Mouse (Mus musculus) embryonic facial prominence, embryonic 11.5 days (tissue): ENCODE results near the gene Atf7ip. TPM values are rescaled to one million over a fixed set of nuclear protein-coding genes. Genes with fewer than 3 reads are reported as not detected.
"Not testable (repeated sequence)": the region's sequence is repeated elsewhere in the genome, so short reads cannot be mapped to it uniquely, and the experiment has no call there.

Source experiments
- ATAC-seq: fragments of 200-750 bp; cut with Nextera tagmentation; replicated peaks from 2 replicates; pipeline ENCODE4 v1.8.0; 2017; ENCODE audit warnings: low read depth; ENCODE audit not compliant: insufficient number of reproducible peaks, low FRiP score, low TSS enrichment
- DNase-seq: peaks from one replicate; pipeline ENCODE4 v3.0.0-alpha.2; 2015; ENCODE audit warnings: low spot score
- H3K27ac ChIP-seq: fragments of 300-500 bp; sonication (generic); replicated peaks from 2 replicates; pipeline ENCODE4 v1.5.1; 2014; ENCODE audit warnings: mild to moderate bottlenecking, low read depth, low read length, control low read depth
- H3K27me3 ChIP-seq: fragments of 300-500 bp; sonication (generic); 2 replicates; pipeline ENCODE4 v1.6.1; 2014; ENCODE audit warnings: mild to moderate bottlenecking, low read length, moderate library complexity, mixed read lengths; ENCODE audit not compliant: control insufficient read depth, insufficient read depth
- H3K36me3 ChIP-seq: fragments of 300-500 bp; sonication (generic); replicated peaks from 2 replicates; pipeline ENCODE4 v1.6.1; 2014; ENCODE audit warnings: low read depth, mild to moderate bottlenecking, low read length, moderate library complexity, mixed read lengths; ENCODE audit not compliant: control insufficient read depth, insufficient read depth
- H3K4me1 ChIP-seq: fragments of 300-500 bp; sonication (generic); 2 replicates; pipeline ENCODE4 v1.6.1; 2014; ENCODE audit warnings: low read length, mixed read lengths; ENCODE audit not compliant: control insufficient read depth, insufficient read depth
- H3K4me2 ChIP-seq: fragments of 300-500 bp; sonication (generic); 2 replicates; pipeline ENCODE4 v1.6.1; 2014; ENCODE audit warnings: low read depth, mild to moderate bottlenecking, control low read depth, low read length, moderate library complexity
- H3K4me3 ChIP-seq: fragments of 300-500 bp; sonication (generic); 2 replicates; pipeline ENCODE4 v1.5.1; 2014; ENCODE audit warnings: low read depth, low read length, control low read depth
- H3K9ac ChIP-seq: fragments of 300-500 bp; sonication (generic); replicated peaks from 2 replicates; pipeline ENCODE4 v1.6.1; 2014; ENCODE audit warnings: mild to moderate bottlenecking, control low read depth, low read length
- H3K9me3 ChIP-seq: fragments of 300-500 bp; sonication (generic); replicated peaks from 2 replicates; pipeline ENCODE4 v1.6.1; 2016; ENCODE audit warnings: mild to moderate bottlenecking, low read length, inconsistent platforms, mixed read lengths; ENCODE audit not compliant: control insufficient read depth
- WGBS: fragments of 180-500 bp; shearing (Covaris S2); extraction: QIAGEN DNeasy Blood & Tissue Kit; methylation state at CpG from one replicate; pipeline ENCODE4 v1.1.7; 2014; 5-methylcytosine and 5-hydroxymethylcytosine counted together
- polyA plus RNA-seq: library from polyadenylated mRNA; unstranded; fragments of >200 nt; fragmentation: Nextera tagmentation; extraction: Ambion mirVana; gene quantifications from 2 replicates; pipeline ENCODE4 v1.2.1, GENCODE M21; 2014

Gene Atf7ip
- 41.1 and 43.5 TPM in 2 replicates for polyA plus RNA-seq

DNA sequence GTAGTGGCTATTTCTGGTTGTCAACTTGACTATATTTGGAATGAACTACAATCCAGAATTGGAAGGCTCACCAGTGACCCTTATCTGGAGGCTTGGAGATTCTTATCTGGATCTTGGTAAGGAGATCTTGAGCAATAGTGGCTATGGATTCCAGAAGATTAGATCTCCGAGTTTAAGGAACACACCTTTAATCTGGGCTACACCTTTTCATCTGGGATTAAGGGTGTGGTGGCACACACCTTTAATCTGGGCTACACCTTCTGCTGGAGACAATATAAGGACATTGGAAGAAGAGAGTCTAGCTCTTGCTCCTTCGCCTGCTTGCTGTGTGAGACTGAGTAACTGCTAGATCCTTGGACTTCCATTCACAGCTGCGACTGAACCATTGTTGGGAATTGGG lies at the start of gene Atf7ip:
Gene Atf7ip (plus strand): TSS at position 301 of the 400 bp plus-strand sequence.
- not testable (repeated sequence) for H3K9me3 ChIP-seq, H3K4me3 ChIP-seq, H3K27me3 ChIP-seq, H3K4me2 ChIP-seq, H3K36me3 ChIP-seq, H3K9ac ChIP-seq, DNase-seq, ATAC-seq, H3K27ac ChIP-seq, H3K4me1 ChIP-seq
- 81% methylated on average over 2 of the region's 3 CpGs for WGBS

DNA sequence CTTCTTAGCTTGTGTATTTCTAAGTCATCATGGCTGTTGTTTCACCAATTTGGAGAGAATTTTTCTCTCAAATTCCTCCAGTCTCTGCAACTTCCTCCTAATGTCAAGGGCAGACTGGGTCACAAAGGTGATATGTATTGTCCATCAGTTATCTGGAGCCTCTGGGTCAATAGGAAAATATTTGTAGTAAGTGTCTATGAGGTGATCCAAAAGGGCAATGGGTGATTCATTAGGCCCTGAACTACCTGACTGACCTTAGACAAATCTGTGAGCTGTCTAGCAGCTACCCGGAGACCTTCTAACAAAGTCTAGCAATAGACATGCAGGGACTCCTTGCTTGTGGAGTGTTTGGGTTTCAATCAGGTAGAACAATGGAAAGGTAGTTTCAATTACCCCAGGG lies 49.7 kb upstream of the Atf7ip start:
- WGBS = 96% methylated on average over 1 of the region's 1 CpGs
- DNase-seq (no peak), ATAC-seq (no peak)
- Histone ChIP-seq H3K4me3 (no peak overlapping the region), H3K27me3 (no peaks in the 10 kb centered on the region), H3K4me1 (no peaks in the 10 kb centered on the region), H3K9ac (no peak overlapping the region), H3K36me3 (no peaks in the 10 kb centered on the region), H3K27ac (no peak overlapping the region), H3K4me2 (no peak overlapping the region), H3K9me3 (no peaks in the 10 kb centered on the region)

DNA sequence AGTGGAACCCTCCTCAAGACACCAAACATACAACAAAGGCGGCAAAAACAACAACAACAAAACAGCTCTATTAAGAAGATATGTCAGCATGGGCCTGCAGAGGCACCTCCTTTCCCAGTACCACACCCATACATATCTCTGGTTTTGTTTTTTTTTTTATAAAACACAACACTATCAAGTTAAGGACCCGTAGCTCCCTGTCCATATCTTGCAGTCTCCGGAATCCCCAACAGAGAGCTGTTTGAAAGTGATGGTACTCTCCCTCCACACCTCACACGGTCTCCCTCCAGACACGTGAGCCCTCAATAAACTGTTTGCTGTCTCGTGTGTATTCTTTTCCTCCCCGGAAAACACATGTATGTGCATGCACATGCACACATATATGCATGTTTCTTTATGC lies 46.8 kb upstream of the Atf7ip start:
- H3K27me3 ChIP-seq = no peaks in the 10 kb centered on the region
- no peak overlapping the region for H3K27ac ChIP-seq
- ATAC-seq (no peak), DNase-seq (no peak)
- H3K4me2 ChIP-seq = no peak overlapping the region
- H3K4me3 ChIP-seq = no peak overlapping the region
- no peak overlapping the region for H3K9ac ChIP-seq
- H3K9me3 ChIP-seq = no peaks in the 10 kb centered on the region
- no peaks in the 10 kb centered on the region for H3K36me3 ChIP-seq
- 88% methylated on average over 7 of the region's 7 CpGs for WGBS
- H3K4me1 ChIP-seq = no peaks in the 10 kb centered on the region

DNA sequence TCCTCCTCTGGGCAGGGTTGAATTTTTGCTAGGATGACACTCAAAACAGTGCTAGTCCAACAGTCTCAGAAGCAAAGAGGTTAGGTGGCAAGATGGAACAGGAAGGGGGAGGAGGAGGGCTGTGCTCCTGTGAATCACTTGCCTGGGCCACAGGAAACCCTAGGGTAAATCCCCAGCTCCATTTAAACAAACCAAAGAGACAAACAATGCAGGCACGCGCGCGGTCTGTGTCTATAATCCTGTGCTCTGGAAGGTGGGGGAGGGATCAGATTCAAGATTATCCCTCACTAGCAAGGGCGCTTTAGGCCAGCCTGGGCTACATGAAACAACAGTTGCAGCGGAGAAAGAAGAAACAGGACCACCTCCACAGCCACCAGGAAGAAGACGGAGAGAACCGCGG lies 42.5 kb upstream of the Atf7ip start:
- no peaks in the 10 kb centered on the region for H3K27me3 ChIP-seq
- H3K9ac ChIP-seq = no peak overlapping the region
- DNase-seq (peak; percentile 11), ATAC-seq (no peak)
- no peak overlapping the region for H3K27ac ChIP-seq
- WGBS = 50% methylated on average over 9 of the region's 9 CpGs
- H3K4me3 ChIP-seq = no peak overlapping the region
- no peaks in the 10 kb centered on the region for H3K36me3 ChIP-seq
- no peak overlapping the region for H3K4me2 ChIP-seq
- H3K4me1 ChIP-seq = no peaks in the 10 kb centered on the region
- no peaks in the 10 kb centered on the region for H3K9me3 ChIP-seq

DNA sequence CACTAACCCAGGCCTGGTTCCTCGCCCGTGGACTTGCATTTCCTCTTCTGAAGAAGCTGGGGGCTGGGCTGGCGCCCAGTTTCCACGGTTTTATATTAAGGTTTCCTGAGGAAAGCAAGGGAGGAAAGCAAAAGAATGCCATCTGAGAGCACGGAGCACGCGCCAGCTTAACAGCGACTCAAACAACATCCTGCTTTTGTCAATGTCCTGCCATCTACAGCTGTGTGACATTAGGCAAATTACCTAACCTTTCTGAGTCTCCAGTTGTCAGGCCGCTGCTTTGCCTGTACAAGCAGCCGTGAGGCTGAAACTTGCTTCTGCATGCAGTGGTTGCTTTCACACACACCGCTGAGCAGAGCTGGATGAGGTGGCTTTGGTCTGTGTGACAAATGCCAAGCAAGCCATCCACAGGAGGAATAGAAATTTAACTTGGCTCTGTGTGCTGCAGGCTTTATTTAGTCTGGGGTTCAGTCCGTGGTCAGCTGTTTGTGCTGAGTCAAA lies 41.8 kb upstream of the Atf7ip start:
- H3K27ac ChIP-seq = no peak overlapping the region
- WGBS = 67% methylated on average over 12 of the region's 12 CpGs
- ATAC-seq (no peak), DNase-seq (peak; percentile 19)
- no peaks in the 10 kb centered on the region for H3K36me3 ChIP-seq
- H3K27me3 ChIP-seq = no peaks in the 10 kb centered on the region
- peaks cover 2% of the 10 kb centered on the region; the same call in 1 of the 2 replicates for H3K4me1 ChIP-seq
- H3K9ac ChIP-seq = no peak overlapping the region
- H3K9me3 ChIP-seq = no peaks in the 10 kb centered on the region
- H3K4me3 ChIP-seq = no peak overlapping the region
- H3K4me2 ChIP-seq = no peak overlapping the region

DNA sequence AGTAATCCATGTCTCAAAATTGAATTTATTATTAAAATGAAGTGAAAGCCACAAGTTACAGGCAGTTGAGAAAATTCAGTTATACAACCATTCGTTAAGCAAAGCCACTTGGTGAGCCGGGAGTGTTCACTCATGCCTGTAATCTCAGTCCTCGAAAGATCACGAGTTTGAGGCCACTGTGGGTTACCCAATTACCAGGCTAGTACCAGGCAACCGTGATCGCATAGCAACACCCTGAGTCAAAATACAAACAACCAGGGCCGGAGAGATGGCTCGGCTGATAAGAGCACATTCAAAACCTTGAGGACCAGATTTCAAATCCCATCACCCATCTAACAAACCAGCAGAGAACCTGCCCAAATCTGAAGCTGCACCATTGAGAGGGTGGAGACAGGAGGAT lies 40.9 kb upstream of the Atf7ip start:
- Histone ChIP-seq H3K27me3 (no peaks in the 10 kb centered on the region), H3K4me1 (peaks cover 2% of the 10 kb centered on the region; the same call in 1 of the 2 replicates), H3K4me2 (no peak overlapping the region), H3K4me3 (no peak overlapping the region), H3K27ac (no peak overlapping the region), H3K36me3 (no peaks in the 10 kb centered on the region), H3K9ac (no peak overlapping the region), H3K9me3 (no peaks in the 10 kb centered on the region)
- 83% methylated on average over 8 of the region's 8 CpGs for WGBS
- no peak for ATAC-seq
- no peak for DNase-seq

DNA sequence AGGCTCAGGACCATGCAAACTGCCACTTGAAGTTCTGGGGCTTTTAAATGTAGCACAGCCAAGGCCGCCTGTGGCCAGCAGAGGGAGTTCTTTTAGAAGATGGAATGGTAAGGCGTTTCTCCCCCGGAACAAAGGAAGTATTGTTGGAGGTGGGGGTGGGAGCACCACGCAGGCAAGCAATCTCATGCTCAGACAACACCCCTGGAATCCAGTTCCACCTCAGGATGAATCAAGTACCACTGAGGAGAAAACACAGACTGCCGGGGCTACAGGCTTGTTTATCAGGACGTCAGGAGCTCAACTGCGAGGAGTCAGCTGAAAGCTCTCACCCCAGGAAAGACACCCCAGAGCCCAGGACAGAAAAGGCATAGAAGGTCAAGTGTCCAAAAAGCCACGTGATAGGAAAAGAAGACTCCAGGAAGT lies 40.0 kb upstream of the Atf7ip start:
- Histone ChIP-seq H3K4me3 (no peak overlapping the region), H3K4me2 (no peak overlapping the region), H3K27me3 (no peaks in the 10 kb centered on the region), H3K9ac (no peak overlapping the region), H3K27ac (no peak overlapping the region; the same call in 1 of the 2 replicates), H3K4me1 (peaks cover 2% of the 10 kb centered on the region; the same call in 1 of the 2 replicates), H3K36me3 (no peaks in the 10 kb centered on the region), H3K9me3 (no peaks in the 10 kb centered on the region)
- DNase-seq = peak; percentile 76
- 28% methylated on average over 8 of the region's 8 CpGs for WGBS
- ATAC-seq = no peak

DNA sequence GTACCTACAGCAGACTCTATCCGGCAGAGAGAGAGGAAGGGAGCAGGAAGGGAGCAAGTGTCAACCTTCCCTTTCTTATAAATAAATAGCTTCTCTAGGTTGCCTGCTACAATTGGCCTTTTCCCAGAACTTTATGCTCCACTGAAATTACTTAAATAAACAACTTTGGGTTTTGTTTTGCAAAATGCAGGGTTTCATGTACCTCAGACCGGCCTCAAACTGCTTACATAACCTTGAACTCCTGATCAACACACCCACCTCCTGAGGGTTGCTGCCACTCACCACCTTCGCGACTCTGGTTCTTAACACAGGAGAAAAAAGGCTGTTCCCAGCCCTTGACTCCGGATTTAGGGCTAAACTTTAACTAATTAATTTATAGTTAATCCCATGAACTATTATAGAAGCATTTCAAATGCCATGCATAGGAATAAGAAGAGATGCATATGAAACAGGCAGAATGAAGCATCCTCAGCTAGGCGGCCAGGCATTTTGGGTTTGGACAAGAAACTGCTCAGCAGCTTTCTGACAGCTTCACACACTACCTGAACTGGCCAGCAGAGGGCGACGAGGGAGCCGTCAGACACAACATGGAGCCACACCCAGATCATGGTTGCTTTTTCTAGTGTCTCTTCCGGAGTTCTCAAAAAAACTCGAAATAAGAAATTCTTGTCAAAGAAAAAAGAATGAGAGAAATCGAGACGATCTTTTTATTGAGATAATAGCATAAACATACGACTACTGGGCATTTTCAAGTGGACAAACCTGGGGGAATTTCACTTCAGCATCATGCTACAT lies 38.8 kb upstream of the Atf7ip start:
- Histone ChIP-seq H3K36me3 (no peaks in the 10 kb centered on the region), H3K9ac (no peak overlapping the region; the same call in 1 of the 2 replicates), H3K27ac (peak overlapping the region; percentile 93), H3K4me2 (no peak overlapping the region), H3K9me3 (no peaks in the 10 kb centered on the region), H3K4me3 (no peak overlapping the region), H3K4me1 (peaks cover 2% of the 10 kb centered on the region; the same call in 1 of the 2 replicates), H3K27me3 (no peaks in the 10 kb centered on the region)
- no peak for ATAC-seq
- DNase-seq = peak; percentile 81
- WGBS = 46% methylated on average over 14 of the region's 14 CpGs
